Mouse (Mus musculus) cerebellum, adult 9-10 months (tissue): ENCODE measurements at regions not wholly inside any gene's neighbourhood (a gene's known extent, or its start where the extent isn't known, plus 50 kb on each side); places are given as distances from the start of the nearest gene placed in this dataset.

Experiments
- DNase-seq: peaks from one replicate; pipeline ENCODE4 v3.0.0; 2022

DNA sequence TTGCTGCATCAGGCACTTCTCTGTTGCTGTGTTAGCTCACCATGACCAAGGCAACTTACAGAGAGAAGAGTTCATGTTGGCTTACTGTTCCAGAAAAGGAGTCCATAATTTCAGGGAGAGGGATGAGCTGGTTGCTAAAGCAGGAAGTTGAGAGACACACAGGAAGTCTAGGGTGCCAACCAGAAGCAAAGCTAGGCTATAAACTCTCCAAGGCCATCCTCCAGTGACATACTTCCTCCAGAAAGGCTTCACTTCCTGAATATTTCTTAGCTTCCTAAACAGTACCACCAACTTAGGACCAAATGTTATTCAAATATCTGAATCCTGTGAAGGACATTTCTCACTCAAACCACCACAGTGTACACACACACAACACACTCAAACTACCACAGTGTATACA, 2010.6 kb downstream of the A830018L16Rik start:
- DNase-seq: no peak

DNA sequence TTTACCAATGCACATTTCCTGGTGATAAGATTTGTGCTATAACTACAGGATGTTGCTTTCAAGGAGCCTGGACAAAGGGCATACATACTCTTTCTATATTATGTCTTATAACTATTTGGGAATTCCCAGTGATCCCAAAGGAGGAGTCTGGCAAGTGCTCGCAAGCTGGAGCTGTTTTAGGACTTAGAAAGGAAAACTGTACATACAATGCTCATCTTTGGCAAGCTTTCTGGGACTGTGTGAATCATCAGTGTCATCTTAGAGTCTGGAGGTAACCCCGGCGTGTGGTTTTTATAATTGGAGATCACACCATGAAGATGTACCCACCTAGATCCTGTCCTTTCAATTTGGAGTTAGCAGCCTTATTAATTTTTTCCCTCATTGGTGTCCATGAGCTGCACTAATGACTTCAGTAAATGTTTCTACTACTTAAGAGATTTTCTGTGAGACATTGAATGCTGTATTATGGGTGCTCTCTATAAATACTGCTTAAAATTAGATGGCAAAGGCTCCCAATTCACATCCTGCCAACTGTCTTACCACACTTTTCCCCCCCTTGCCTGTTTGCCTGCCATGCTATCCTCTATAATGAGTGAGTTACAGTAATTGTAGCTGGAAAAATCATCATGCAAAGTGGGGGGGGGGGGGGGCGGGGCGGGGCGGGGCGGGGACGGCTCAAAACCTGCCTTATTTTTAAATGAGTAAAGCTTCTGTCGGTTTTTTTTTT, 2011.9 kb downstream of the A830018L16Rik start:
- DNase-seq: no peak

DNA sequence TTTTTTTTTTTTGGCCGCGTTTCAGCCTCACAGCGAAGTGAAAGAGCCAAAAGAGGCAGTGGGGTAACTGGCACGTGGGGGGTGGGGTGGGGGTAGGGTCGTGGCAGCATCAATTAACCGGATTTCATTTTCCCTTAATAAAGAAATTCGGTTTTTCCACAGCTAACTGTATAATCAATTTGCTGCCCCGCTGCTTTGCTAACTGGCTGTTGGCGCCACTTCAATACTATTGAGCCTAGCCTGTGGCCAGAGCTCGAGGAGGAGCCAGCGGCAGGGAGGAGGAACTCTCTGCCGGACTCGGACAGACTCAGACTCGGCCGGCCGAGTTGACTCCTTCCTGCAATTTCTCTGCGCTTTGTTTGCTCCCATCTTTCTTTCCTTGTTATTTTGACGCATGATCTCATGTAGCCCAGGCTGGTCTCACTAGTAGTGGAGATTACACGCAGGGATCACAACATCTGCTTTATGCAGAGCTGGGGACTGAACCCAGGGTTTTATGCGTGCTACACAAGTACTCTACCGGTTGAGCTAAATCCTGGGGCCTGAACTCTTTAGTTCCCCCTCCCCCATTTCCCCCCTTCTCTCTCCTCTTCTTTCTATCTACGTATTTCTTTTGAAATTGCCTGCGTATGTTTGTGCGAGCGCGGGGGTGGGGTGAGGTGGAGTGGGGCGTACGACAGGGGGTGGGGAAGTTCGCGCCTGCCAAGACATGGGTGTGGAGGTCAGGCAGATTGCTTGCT, 2012.6 kb downstream of the A830018L16Rik start:
- peak; percentile 19 for DNase-seq

DNA sequence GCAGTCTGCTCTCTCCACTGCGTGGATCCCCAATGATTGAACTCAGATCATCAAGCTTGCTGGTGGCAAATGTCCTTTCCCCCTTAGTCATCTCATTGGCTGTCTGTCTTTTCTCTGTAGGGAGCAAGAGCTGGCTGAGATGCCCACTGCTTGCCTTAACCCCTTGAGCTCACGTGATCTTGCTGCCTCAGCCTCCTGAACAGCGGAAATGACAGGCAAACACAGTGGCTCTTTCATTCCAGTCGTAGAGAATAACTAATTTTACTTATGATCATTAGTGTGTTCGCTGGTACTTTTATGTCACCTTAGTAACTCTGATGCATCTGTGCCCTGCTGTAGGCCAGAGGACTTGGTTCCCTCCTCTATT, 2013.1 kb downstream of the A830018L16Rik start:
- DNase-seq: no peak

DNA sequence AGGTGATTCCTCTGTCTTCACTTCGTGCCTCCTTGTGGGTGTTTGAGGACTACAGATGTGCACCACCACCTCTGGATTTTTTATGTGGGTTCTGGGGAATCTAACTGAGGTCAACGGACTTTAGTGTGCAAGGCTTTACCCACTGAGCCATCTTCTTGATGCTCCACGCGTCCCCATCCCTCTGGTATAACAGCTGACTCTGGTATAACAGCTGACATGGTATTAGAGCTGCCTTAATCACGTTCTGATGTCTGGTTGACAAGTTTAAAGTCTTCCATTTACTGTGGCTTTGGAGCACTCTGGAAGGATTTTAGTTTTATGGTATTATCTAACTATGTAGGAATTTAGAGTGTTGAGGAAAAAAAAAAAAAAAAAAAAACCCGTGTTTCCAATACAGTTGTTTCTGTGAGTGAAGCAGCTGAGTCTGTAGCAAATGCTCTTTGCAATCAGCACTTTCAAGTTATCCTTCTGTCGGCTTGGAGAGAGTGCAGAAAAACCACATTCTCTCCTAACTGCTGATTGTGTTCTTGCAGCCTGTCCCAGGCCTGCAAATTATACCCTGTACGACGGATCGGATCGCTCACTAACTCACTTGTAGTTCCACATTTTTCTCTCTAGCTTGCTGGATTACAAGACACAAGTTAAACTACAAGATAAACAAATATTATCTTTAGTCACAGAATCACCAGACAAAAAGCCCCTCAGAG, 2013.7 kb downstream of the A830018L16Rik start:
- DNase-seq: no peak

DNA sequence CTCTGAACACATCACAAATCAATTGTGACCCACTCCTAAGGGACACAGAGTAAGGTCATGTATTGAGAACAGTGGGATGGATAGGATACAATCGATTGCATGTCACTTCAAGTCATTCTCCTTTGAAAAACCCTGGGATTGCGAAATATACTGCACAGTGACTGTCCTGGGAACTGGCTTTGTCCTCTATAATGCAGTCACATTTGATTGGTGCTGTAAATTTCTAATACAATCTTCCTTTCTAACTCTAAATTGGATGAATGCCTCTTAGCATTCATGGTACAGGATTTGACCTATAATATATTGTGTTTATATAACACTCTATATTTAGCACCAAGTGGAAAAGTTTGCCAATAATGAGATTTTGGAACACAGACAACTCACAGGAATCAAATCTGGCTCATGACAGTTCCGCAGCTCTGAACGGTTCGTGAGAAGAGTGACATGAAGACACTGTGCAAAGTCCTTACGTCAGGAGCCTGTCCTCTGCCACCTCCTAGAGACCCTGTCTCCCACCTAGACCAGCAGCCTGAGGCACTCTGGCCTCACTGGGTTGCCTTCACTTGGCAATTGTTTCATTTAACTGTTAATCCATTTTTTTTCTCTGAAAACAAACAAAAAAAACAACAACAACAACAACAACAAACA, 2024.0 kb downstream of the A830018L16Rik start:
- no peak for DNase-seq

DNA sequence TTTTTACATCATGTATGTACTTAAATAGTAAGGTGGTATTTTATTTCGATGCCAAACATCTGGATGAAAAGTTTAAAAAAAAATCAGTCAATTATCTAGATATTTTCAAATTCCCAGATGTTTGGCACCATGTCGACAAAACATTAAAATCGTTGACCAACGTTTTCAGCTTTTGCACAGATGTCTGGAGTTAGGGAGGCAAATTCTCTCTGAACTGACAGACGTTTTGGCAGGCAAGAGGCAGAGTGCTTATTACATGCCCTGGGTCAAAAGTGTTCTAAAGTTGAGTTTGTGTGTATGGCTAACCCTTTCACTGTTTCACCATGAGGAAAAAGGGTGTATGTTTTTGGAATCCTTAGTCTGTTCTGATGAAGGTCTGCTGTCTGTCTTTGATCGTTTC, 2028.5 kb downstream of the A830018L16Rik start:
- no peak for DNase-seq

DNA sequence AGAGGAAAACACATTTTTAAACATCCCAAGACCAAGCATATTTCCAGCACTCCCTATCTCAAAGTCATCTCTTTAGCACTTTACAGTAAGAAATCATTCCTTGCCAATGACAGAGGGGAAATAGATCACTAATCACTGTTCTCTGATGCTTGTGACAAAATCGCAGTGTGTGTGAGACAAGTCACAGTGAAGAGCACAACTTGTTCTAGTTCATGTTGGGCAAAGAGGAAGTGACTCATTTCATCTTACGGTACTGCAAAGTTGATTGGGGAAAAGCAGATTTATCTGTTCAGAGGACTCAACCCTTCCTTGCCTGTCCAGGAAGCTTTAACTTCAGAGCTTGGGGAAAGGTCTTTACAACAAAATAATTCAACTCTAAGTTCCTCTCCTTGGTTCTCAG, 2040.6 kb downstream of the A830018L16Rik start:
- DNase-seq: no peak

DNA sequence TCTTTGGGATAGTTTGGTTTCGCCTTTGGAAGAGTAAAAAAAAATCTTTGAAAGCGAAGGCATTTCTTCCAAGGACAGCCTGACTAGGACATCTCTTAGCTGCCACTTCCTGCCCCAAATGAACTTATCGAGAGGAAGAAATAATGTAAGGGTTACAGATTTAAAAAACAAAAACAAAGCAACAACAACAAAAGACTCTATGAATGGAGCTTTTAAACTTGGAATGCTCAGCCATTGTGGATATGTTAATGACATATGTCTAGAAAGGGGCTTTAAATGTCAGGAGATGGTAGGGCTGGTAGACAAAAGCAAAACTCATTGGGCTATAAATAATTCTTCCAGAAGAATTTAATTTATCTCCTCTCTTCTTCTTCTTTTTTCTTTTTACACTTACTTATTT, 2041.7 kb downstream of the A830018L16Rik start:
- no peak for DNase-seq

DNA sequence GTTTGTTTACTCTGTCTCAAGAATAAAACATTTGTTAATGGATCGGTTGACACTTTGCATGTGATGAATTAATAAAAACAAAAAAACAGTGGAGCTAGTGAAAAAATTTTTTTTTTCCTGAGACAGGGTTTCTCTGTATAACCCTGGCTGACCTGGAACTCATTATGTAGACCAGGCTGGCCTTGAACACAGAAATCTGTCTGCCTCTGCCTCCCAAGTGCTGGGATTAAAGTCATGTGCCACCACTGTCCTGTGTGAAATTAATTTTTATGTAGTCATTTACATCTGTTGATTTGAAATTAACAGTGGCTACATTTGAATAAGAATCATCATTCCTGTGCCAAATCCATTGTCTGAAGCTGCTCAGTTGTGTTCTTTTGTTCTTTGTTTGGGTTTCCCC, 2050.4 kb downstream of the A830018L16Rik start:
- DNase-seq: no peak

DNA sequence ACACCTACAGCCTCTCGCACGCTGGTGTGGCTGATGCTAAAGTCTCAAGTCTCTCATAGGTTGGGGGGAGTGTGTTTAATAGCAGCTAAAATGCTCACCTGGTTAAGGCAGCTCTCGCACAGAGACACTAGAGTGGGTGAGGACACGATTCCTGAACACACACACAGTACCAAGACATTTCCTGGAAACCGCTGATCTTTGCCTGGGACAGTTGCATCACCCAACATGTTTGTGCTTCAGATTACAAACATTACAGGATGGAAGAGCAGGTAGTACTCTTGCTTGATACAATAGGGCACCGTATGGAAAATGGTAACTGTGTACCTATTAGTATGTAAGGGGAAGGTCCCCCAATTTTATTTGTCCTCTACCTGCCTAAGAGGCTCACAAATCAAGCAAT, 2053.3 kb downstream of the A830018L16Rik start:
- DNase-seq: no peak

DNA sequence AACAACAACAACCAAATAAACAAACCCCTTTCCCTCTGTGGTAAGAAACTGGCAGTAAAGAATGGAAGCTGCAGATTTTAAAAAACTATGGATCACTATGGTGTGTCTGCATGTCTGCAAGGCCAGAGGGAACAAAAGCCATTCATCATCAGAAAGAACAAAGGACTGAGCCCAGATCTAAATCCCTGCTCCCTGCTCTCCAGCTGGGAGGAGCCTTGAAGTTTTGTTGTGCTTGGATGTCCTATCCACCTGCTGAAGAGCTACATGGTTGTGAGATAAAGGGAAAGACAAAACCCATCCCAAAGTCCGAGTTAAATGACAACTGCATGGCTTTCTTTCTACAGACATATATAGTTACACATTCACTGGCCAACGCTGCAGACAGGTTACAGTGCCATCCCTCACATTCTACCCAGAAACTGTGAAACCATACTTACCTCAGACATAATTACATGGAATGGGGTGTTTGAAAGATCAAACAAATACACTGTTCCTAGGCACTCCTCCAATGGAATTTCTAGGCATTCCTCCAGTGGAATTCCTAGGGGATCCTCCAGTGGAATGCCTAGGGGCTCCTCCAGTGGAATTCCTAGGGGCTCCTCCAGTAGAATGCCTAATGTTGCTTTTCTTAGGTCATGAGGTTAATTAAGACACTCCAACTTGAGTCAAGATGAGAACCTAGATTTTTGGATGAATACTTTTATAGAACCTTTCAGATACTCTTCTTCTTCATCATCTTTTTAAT, 2054.2 kb downstream of the A830018L16Rik start:
- DNase-seq: no peak

DNA sequence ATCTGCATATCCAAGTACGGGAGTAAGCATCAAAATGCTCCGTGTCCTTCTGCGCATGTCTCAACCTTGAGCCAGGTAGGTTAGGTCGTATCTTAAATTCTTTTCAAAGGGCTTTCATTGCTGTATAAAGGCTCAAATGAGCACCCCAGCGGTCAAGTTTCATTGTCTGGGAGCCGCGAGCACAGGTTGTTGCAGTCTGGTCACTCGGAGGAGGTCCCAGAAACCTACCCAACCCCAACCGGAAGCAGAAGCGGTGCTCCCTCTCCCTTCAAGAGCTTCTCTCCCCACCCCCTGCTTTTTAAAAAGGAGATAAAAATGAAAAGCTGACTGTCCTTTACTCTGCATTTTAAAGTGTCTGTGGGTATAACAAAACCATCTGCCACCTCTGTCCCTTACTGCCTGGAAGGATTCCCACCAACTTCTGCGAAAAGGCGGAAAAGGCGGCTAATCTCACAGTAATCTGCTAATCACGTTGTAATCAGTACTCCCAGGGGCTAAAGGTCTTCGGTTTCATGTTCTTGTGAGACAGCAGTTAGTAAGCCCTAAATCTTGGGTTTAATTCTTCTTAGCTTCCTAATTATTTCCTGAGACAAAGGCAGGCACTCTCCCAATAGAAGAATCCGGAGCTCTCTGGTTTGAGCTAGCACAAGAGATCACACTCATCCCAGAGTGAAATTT, 2081.0 kb downstream of the A830018L16Rik start:
- no peak for DNase-seq

DNA sequence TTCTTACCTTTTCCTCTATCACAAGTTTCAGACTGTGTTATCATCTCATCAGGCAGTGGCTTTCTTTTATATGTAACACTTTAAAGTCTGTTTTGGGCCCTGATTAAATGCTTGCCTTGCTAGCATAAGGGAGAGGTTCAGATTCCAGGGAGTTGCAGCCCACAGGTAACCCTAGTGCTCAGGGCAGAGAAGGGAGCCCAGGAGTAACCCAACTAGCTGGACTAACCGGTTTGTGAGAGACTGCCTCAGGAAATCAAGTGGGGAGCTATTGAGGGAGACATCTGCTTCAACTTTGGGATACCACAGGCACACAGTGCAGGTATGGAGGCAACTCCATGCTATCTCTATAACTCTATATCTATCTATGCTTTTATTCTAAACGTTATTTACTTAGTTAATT, 2082.5 kb downstream of the A830018L16Rik start:
- DNase-seq: no peak

DNA sequence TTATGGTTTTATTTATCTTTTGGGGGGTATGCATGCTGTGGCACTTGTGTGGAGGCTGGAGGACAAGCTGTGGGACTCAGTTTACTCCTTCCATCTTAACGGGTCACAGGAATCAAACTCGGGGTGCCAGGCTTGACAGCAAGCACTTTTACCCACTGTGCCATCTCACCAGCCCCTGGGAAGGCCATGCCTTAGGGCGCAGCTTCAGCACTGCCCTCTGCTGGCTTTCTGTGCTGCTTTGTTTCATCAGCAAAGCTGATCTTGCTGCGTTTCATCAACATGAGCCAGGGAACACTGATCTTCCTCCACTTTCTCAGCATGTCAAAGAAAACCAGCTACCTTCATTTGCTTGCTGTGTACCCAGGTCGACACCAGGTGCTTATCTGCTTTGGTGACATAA, 2086.6 kb downstream of the A830018L16Rik start:
- peak; percentile 15 for DNase-seq

DNA sequence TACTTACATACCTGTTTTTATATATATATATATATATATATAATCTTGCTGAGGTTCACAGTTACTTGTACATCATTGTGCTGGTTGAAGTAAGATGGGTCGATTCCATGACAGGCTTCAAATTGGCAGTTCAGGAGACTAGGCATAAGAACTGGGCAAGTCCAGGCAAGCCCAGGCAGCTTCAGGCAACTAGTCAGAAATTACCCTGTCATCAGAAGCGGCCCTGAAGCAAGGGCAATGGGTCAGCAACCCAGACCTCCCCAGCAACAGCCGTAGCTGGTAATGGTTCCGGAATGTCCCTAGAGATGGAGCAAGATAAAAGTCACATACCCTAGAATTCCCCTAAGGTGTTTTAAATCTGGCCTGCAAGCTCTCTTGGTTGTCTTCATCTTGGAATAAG, 2088.0 kb downstream of the A830018L16Rik start:
- DNase-seq: no peak

DNA sequence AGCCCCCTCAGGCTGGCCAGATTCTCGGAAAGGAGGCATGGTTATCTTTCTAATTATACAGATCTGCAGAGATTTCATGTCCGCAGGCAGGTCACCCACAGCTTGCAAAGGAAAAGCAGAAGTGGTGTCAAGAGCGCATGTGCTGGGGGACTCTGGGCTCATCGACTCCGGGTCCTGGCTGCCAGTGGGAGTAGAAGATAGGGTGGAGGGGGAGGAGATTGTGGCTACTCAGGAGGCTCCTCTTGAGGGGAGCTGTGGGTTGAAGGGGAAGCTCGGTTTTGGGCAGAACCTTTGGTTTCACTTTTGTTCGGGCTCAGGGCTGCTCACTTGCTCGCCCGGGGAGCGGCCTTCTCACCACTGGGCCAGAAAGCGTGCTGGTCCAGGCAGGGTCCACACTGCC, 2099.9 kb downstream of the A830018L16Rik start:
- DNase-seq: no peak
